Mouse (Mus musculus) kidney, embryonic 14.5 days (tissue): ENCODE measurements around the gene Olfr786. TPM values are rescaled to one million over a fixed set of nuclear protein-coding genes. Genes with fewer than 3 reads are reported as not detected.

ENCODE experiments used
- polyA plus RNA-seq: library from polyadenylated mRNA; unstranded; fragments of >200 nt; fragmentation: Nextera tagmentation; extraction: Ambion mirVana; gene quantifications from 2 replicates; pipeline ENCODE4 v1.2.1, GENCODE M21; 2014

The Olfr786 gene
- polyA plus RNA-seq, 1 experiment from 2014 or later, result not detected

Other genes starting within 250 kb of the Olfr786 start
- not detected in 2 replicates for gene Olfr772, start 249.4 kb upstream of the Olfr786 start, polyA plus RNA-seq
- gene Olfr773, start 239.9 kb upstream of the Olfr786 start, polyA plus RNA-seq, result not detected in 2 replicates
- gene Olfr774, start 191.1 kb upstream of the Olfr786 start, polyA plus RNA-seq, result not detected in 2 replicates
- not detected in 2 replicates for gene Olfr775, start 178.9 kb upstream of the Olfr786 start, polyA plus RNA-seq
- not detected in 2 replicates for gene Olfr776, start 168.2 kb upstream of the Olfr786 start, polyA plus RNA-seq
- gene Olfr777, start 155.8 kb upstream of the Olfr786 start, polyA plus RNA-seq, result not detected in 2 replicates
- not detected in 2 replicates for gene Olfr780, start 109.2 kb upstream of the Olfr786 start, polyA plus RNA-seq
- not detected in 2 replicates for gene Olfr781, start 98.5 kb upstream of the Olfr786 start, polyA plus RNA-seq
- gene Olfr782, start 78.5 kb upstream of the Olfr786 start, polyA plus RNA-seq, result not detected in 2 replicates
- gene Olfr784, start 43.2 kb upstream of the Olfr786 start, polyA plus RNA-seq, result 0.07 TPM in 1 of 2 replicates, not detected in the other
- not detected in 2 replicates for gene Olfr785, start 21.9 kb upstream of the Olfr786 start, polyA plus RNA-seq
- not detected in 2 replicates for gene Olfr787, start 34.6 kb downstream of the Olfr786 start, polyA plus RNA-seq
- not detected in 2 replicates for gene Olfr788, start 43.7 kb downstream of the Olfr786 start, polyA plus RNA-seq
- gene Olfr789, start 57.4 kb downstream of the Olfr786 start, polyA plus RNA-seq, result not detected in 2 replicates
- not detected in 2 replicates for gene Olfr790, start 71.2 kb downstream of the Olfr786 start, polyA plus RNA-seq
- gene Olfr791, start 94.5 kb downstream of the Olfr786 start, polyA plus RNA-seq, result not detected in 2 replicates
- gene Olfr792, start 111.9 kb downstream of the Olfr786 start, polyA plus RNA-seq, result not detected in 2 replicates
- gene Olfr794, start 140.3 kb downstream of the Olfr786 start, polyA plus RNA-seq, result not detected in 2 replicates
- not detected in 2 replicates for gene Olfr796, start 185.3 kb downstream of the Olfr786 start, polyA plus RNA-seq
- gene Olfr798, start 200.6 kb downstream of the Olfr786 start, polyA plus RNA-seq, result not detected in 2 replicates
- gene Olfr799, start 210.2 kb downstream of the Olfr786 start, polyA plus RNA-seq, result not detected in 2 replicates
- not detected in 2 replicates for gene Olfr800, start 230.4 kb downstream of the Olfr786 start, polyA plus RNA-seq
- gene Olfr801, start 246.6 kb downstream of the Olfr786 start, polyA plus RNA-seq, result not detected in 2 replicates